Mouse (Mus musculus) heart, postnatal 36 days (tissue): Measurements from ENCODE around the gene Nck2. TPM values are rescaled to one million over a fixed set of nuclear protein-coding genes. Genes with fewer than 3 reads are reported as not detected.

Experiments used
- DNase-seq, 2 experiments: peaks; one replicate each; pipeline ENCODE4 v3.0.0; 2021 to 2022
- intact Hi-C: fragments of 180-260 bp; cut with DNase I; formaldehyde crosslinking; loops from one replicate; pipeline ENCODE4 v1.15.1; 2025
- total RNA-seq, 2 experiments: library from RNA; stranded (reverse); gene quantifications; 2 replicates each; pipeline ENCODE4 v1.2.3; 2021

The Nck2 gene
- total RNA-seq, 2 experiments from 2014 or later, result 13.6 to 15.3 TPM

GRCm38 (mm10) chr1:43429924-43430876, 14.2 kb upstream of the Nck2 start:
- intact Hi-C loops, result loop anchor here (5.0 kb wide), 1 partner anchor 128 kb away; no protein-coding TSS in a partner anchor
- no peak for DNase-seq

GRCm38 (mm10) chr1:43433853-43434252, 10.5 kb upstream of the Nck2 start:
- intact Hi-C loops, result no loop called here

GRCm38 (mm10) chr1:43436554-43436953, 7.8 kb upstream of the Nck2 start:
- intact Hi-C loops, result no loop called here

More at GRCm38 (mm10) chr1:43433853-43434252, 10.5 kb upstream of the Nck2 start:
- no peak for DNase-seq

GRCm38 (mm10) chr1:43439261-43439660, 5.1 kb upstream of the Nck2 start:
- no peak for DNase-seq
- intact Hi-C loops, result no loop called here

More at GRCm38 (mm10) chr1:43436554-43436953, 7.8 kb upstream of the Nck2 start:
- no peak for DNase-seq

- intact Hi-C loops, result loop anchor here (10.0 kb wide), 1 partner anchor 192 kb away; no protein-coding TSS in a partner anchor
These were observed 1.8 kb upstream of the Nck2 start for GRCm38 (mm10) chr1:43442568-43442967.

GRCm38 (mm10) chr1:43445170-43446088, 1.1 kb downstream of the Nck2 start:
- peak; percentile 79 to 87 for DNase-seq
- intact Hi-C loops, result loop anchor here (1.0 to 10.0 kb wide), 9 partner anchors 19 to 292 kb away; no protein-coding TSS in a partner anchor

More at GRCm38 (mm10) chr1:43442568-43442967, 1.8 kb upstream of the Nck2 start:
- no peak for DNase-seq

- peak; percentile 66 to 71 for DNase-seq
- intact Hi-C loops, result loop anchor here (2.0 to 10.0 kb wide), 5 partner anchors 57 to 291 kb away; no protein-coding TSS in a partner anchor
These were observed 1.7 kb downstream of the Nck2 start for GRCm38 (mm10) chr1:43446089-43446533.

GRCm38 (mm10) chr1:43446731-43447601, 2.6 kb downstream of the Nck2 start:
- DNase-seq, result peak; percentile 44 to 53
- intact Hi-C loops, result loop anchor here (2.0 to 10.0 kb wide), 5 partner anchors 56 to 290 kb away; no protein-coding TSS in a partner anchor

GRCm38 (mm10) chr1:43447602-43448287, 3.4 kb downstream of the Nck2 start:
- no peak for DNase-seq
- intact Hi-C loops, result loop anchor here (2.0 to 10.0 kb wide), 6 partner anchors 19 to 290 kb away; no protein-coding TSS in a partner anchor

GRCm38 (mm10) chr1:43450811-43451210, 6.4 kb downstream of the Nck2 start:
- intact Hi-C loops, result no loop called here
- no peak for DNase-seq

GRCm38 (mm10) chr1:43453683-43454082, 9.3 kb downstream of the Nck2 start:
- intact Hi-C loops, result no loop called here
- no peak for DNase-seq

GRCm38 (mm10) chr1:43454741-43455140, 10.4 kb downstream of the Nck2 start:
- no peak for DNase-seq
- intact Hi-C loops, result no loop called here

- intact Hi-C loops, result no loop called here
These were observed 10.8 kb downstream of the Nck2 start for GRCm38 (mm10) chr1:43455196-43455595.

GRCm38 (mm10) chr1:43457012-43457766, 12.8 kb downstream of the Nck2 start:
- intact Hi-C loops, result no loop called here
- no peak for DNase-seq

More at GRCm38 (mm10) chr1:43455196-43455595, 10.8 kb downstream of the Nck2 start:
- DNase-seq, result no peak

GRCm38 (mm10) chr1:43460468-43460867, 16.1 kb downstream of the Nck2 start:
- intact Hi-C loops, result no loop called here

GRCm38 (mm10) chr1:43462666-43463065, 18.3 kb downstream of the Nck2 start:
- intact Hi-C loops, result no loop called here
- DNase-seq, result peak in 1 of 2 experiments; percentile 38

More at GRCm38 (mm10) chr1:43460468-43460867, 16.1 kb downstream of the Nck2 start:
- no peak for DNase-seq

- no peak for DNase-seq
- intact Hi-C loops, result no loop called here
These were observed 19.7 kb downstream of the Nck2 start for GRCm38 (mm10) chr1:43463941-43464682.
